11 mouse cellular contexts compared by ENCODE assay signal in the genomic region with DNA sequence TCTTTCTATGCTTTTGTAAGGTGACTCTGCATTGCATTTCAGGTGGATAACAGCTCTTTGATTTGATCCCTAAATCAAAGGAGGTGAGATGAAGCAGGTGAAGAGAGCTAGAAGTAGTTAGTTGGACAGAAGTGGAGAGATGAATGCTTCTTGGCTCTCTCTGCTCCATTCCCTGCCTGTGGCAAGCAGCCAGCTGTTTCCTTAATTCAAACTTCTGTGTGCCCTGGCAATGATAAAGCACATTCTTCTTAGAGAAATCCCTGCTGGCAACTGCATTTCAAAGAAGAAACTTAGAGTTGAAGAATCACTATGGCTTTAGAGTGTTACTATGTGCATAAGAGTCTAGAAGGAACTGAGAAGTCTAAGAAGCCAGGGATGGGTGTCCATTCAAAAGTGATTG.
DNase-seq lines count a peak whose midpoint lies in the region; ATAC-seq and TF ChIP-seq lines count a peak whose summit lies in the region.
"Had no signal": no experiment of that assay in that cellular context is flagged by ENCODE, and none has a peak within 500 bp of the region (broad histone marks: within the 10 kb centered on the region; RNA-seq: fewer than 3 reads in every experiment).

No protein-coding gene starts in this region.

- no peak for TF ChIP-seq CTCF in stomach, postnatal 0 days (IDR thresholded peaks at IDR 0.05; ENCODE audit: low read depth)

- no peak overlapping the region for H3K27ac ChIP-seq in hindbrain, embryonic 14.5 days
- H3K27ac ChIP-seq in hindbrain, embryonic 13.5 days: no peak overlapping the region
- H3K27ac ChIP-seq in stomach, postnatal 0 days (replicated peaks): peak overlapping the region; percentile 20; the same call in 1 of the 2 replicates
- H3K27ac ChIP-seq: gastrocnemius, adult 2 months; liver, embryonic 13.5 days had no signal

- H3K4me2 ChIP-seq in hindbrain, embryonic 14.5 days (replicated peaks): no peak overlapping the region
- no peak overlapping the region for H3K4me2 ChIP-seq in hindbrain, embryonic 13.5 days
- no peak overlapping the region for H3K4me2 ChIP-seq in stomach, postnatal 0 days (replicated peaks; ENCODE audit: low read depth)
- H3K4me2 ChIP-seq: liver, embryonic 13.5 days had no signal

- no peak overlapping the region for H3K4me3 ChIP-seq in hindbrain, embryonic 14.5 days (replicated peaks; ENCODE audit: low read length)
- H3K4me3 ChIP-seq in hindbrain, embryonic 13.5 days: no peak overlapping the region
- no peak overlapping the region for H3K4me3 ChIP-seq in stomach, postnatal 0 days (ENCODE audit: low read depth, low read length)
- H3K4me3 ChIP-seq: gastrocnemius, adult 2 months; liver, embryonic 13.5 days had no signal

- no peaks in the 10 kb centered on the region for H3K27me3 ChIP-seq in hindbrain, embryonic 14.5 days (ENCODE audit: control insufficient read depth, insufficient read depth, low read length)
- no peaks in the 10 kb centered on the region for H3K27me3 ChIP-seq in hindbrain, embryonic 13.5 days
- no peaks in the 10 kb centered on the region for H3K27me3 ChIP-seq in stomach, postnatal 0 days (ENCODE audit: control insufficient read depth, insufficient read depth, low read length)
- H3K27me3 ChIP-seq: liver, embryonic 13.5 days had no signal

- peak; percentile 43; the same call in 1 of the 2 replicates for ATAC-seq in hindbrain, embryonic 14.5 days (ENCODE audit: low FRiP score)
- no peak for ATAC-seq in hindbrain, embryonic 13.5 days (ENCODE audit: low FRiP score)
- ATAC-seq in stomach, postnatal 0 days (ENCODE audit: low FRiP score, low TSS enrichment): peak; percentile 26; the same call in 1 of the 2 replicates

- no peak overlapping the region for H3K9ac ChIP-seq in hindbrain, embryonic 14.5 days
- H3K9ac ChIP-seq in hindbrain, embryonic 13.5 days: no peak overlapping the region
- H3K9ac ChIP-seq in stomach, postnatal 0 days (ENCODE audit: low read length): no peak overlapping the region
- H3K9ac ChIP-seq: liver, embryonic 13.5 days had no signal

- TF ChIP-seq EP300 in stomach, postnatal 0 days (optimal IDR thresholded peaks at IDR 0.05): no peak

- H3K9me3 ChIP-seq in hindbrain, embryonic 14.5 days (ENCODE audit: control insufficient read depth, low read length): no peaks in the 10 kb centered on the region
- H3K9me3 ChIP-seq in hindbrain, embryonic 13.5 days: no peaks in the 10 kb centered on the region
- no peaks in the 10 kb centered on the region for H3K9me3 ChIP-seq in stomach, postnatal 0 days (ENCODE audit: control insufficient read depth, low read length)
- H3K9me3 ChIP-seq: liver, embryonic 13.5 days had no signal

- H3K36me3 ChIP-seq in hindbrain, embryonic 14.5 days (replicated peaks; ENCODE audit: control insufficient read depth, insufficient read depth): no peaks in the 10 kb centered on the region
- no peaks in the 10 kb centered on the region for H3K36me3 ChIP-seq in hindbrain, embryonic 13.5 days
- no peaks in the 10 kb centered on the region for H3K36me3 ChIP-seq in stomach, postnatal 0 days (ENCODE audit: control insufficient read depth, insufficient read depth, low read length)
- H3K36me3 ChIP-seq: liver, embryonic 13.5 days had no signal

- peak; percentile 43 for DNase-seq in hindbrain, embryonic 14.5 days (ENCODE audit: low spot score)
- peak; percentile 17 for DNase-seq in right cerebral cortex, postnatal 14 days
- DNase-seq in right cerebral cortex, postnatal 36 days (ENCODE audit: low spot score in 2 of 2): no peak
- peak; percentile 36 for DNase-seq in heart, postnatal 4 days
- peak; percentile 22 for DNase-seq in stomach, postnatal 0 days (ENCODE audit: low spot score)
- no peak for DNase-seq in urinary bladder, postnatal 36 days (ENCODE audit: low spot score in 2 of 2)
- DNase-seq: embryo, embryonic 11 days; gastrocnemius, adult 2 months; liver, embryonic 13.5 days; midbrain, embryonic 14.5 days had no signal

- H3K4me1 ChIP-seq in hindbrain, embryonic 14.5 days (replicated peaks; ENCODE audit: control insufficient read depth, insufficient read depth, low read length): peaks cover 9% of the 10 kb centered on the region; the same call in 1 of the 2 replicates
- peaks cover 9% of the 10 kb centered on the region; the same call in 1 of the 2 replicates for H3K4me1 ChIP-seq in hindbrain, embryonic 13.5 days (replicated peaks)
- no peaks in the 10 kb centered on the region; the same call in 1 of the 2 replicates for H3K4me1 ChIP-seq in stomach, postnatal 0 days (replicated peaks; ENCODE audit: control insufficient read depth, insufficient read depth)
- H3K4me1 ChIP-seq: liver, embryonic 13.5 days had no signal

Comparison
In these comparisons a context has a peak if more than half of its experiments do, and no peak if none do; other contexts are left out.
1. DNase-seq: peak in hindbrain, embryonic 14.5 days (single experiment), right cerebral cortex, postnatal 14 days (single experiment), heart, postnatal 4 days (single experiment) and stomach, postnatal 0 days (single experiment); none in right cerebral cortex, postnatal 36 days (0 of 2) and urinary bladder, postnatal 36 days (0 of 2).